Comparison of ENCODE assay signal across 11 mouse cellular contexts in the genomic region with DNA sequence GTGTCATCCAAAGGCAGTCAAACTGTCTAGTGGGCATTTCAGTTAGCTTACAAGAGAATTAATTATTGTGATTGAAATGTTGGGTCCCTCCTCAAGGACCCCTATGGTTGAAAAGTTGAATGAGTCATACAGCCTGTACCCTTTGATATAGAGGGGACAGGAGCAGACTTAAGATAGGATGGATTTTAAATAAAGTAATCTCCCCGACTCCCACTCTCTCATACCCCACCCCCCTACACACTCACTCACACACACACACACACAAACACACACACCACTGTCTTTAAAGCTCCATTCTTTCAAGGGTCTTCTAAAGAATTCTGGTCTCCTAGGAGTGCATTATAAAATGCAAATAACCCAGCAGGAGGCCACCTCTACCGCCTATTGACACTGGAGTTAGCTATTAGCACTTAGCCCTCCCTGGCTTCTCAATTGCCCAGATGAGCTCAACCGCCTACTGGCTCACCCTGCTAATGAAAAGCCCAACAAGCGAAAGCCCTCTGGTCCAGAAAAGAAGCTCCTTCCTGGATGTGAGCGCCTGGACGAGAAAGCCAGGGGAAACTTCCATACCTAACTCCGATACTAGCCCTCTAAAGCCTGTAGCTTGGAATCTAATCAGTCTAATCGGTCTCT.
DNase-seq lines count a peak whose midpoint lies in the region; ATAC-seq lines count a peak whose summit lies in the region.
"Had no signal": no experiment of that assay in that cellular context is flagged by ENCODE, and none has a peak within 500 bp of the region (broad histone marks: within the 10 kb centered on the region; RNA-seq: fewer than 3 reads in every experiment).

No protein-coding gene starts in this region.

- no peak for ATAC-seq in forebrain, embryonic 16.5 days
- ATAC-seq in hindbrain, embryonic 13.5 days (ENCODE audit: low FRiP score), result 0 out of 2 replicates have a peak, but pooled peaks have one; percentile 34
- peak; percentile 45 for ATAC-seq in neural tube, embryonic 13.5 days (ENCODE audit: low read depth)

- peak overlapping the region; percentile 36 for H3K4me3 ChIP-seq in forebrain, embryonic 10.5 days
- no peak overlapping the region for H3K4me3 ChIP-seq in forebrain, embryonic 16.5 days (replicated peaks; ENCODE audit: low read length)
- H3K4me3 ChIP-seq in hindbrain, embryonic 13.5 days, result no peak overlapping the region
- H3K4me3 ChIP-seq in neural tube, embryonic 13.5 days, result no peak overlapping the region
- H3K4me3 ChIP-seq: liver, embryonic 13.5 days had no signal

- peaks cover 59% of the 10 kb centered on the region for H3K27me3 ChIP-seq in forebrain, embryonic 10.5 days (ENCODE audit: poor library complexity, severe bottlenecking)
- H3K27me3 ChIP-seq in forebrain, embryonic 16.5 days (replicated peaks; ENCODE audit: control insufficient read depth, insufficient read depth, low read length), result no peaks in the 10 kb centered on the region
- H3K27me3 ChIP-seq in hindbrain, embryonic 13.5 days, result 0 out of 2 replicates have a peak, but pooled peaks cover 2% of the 10 kb centered on the region
- H3K27me3 ChIP-seq in neural tube, embryonic 13.5 days, result 0 out of 2 replicates have a peak, but pooled peaks cover 3% of the 10 kb centered on the region

- no peaks in the 10 kb centered on the region for H3K9me3 ChIP-seq in forebrain, embryonic 10.5 days
- no peaks in the 10 kb centered on the region for H3K9me3 ChIP-seq in forebrain, embryonic 16.5 days (ENCODE audit: control insufficient read depth, low read length)
- no peaks in the 10 kb centered on the region for H3K9me3 ChIP-seq in hindbrain, embryonic 13.5 days
- no peaks in the 10 kb centered on the region for H3K9me3 ChIP-seq in neural tube, embryonic 13.5 days
- H3K9me3 ChIP-seq: liver, embryonic 13.5 days had no signal

- H3K27ac ChIP-seq in forebrain, embryonic 10.5 days, result peak overlapping the region; percentile 81
- no peak overlapping the region for H3K27ac ChIP-seq in forebrain, embryonic 16.5 days (ENCODE audit: low read length)
- H3K27ac ChIP-seq in hindbrain, embryonic 13.5 days, result 0 out of 2 replicates have a peak overlapping the region, but pooled peaks have one; percentile 18
- H3K27ac ChIP-seq in neural tube, embryonic 13.5 days (replicated peaks), result 0 out of 2 replicates have a peak overlapping the region, but pooled peaks have one; percentile 15
- H3K27ac ChIP-seq: liver, embryonic 13.5 days had no signal

- H3K36me3 ChIP-seq in forebrain, embryonic 10.5 days (replicated peaks), result no peaks in the 10 kb centered on the region
- no peaks in the 10 kb centered on the region for H3K36me3 ChIP-seq in forebrain, embryonic 16.5 days (ENCODE audit: control insufficient read depth, insufficient read depth)
- no peaks in the 10 kb centered on the region for H3K36me3 ChIP-seq in hindbrain, embryonic 13.5 days
- no peaks in the 10 kb centered on the region for H3K36me3 ChIP-seq in neural tube, embryonic 13.5 days
- H3K36me3 ChIP-seq: G1E; liver, embryonic 13.5 days had no signal

- H3K4me1 ChIP-seq in forebrain, embryonic 10.5 days, result peaks cover 83% of the 10 kb centered on the region
- H3K4me1 ChIP-seq in forebrain, embryonic 16.5 days (replicated peaks; ENCODE audit: control insufficient read depth, insufficient read depth, low read length), result peaks cover 23% of the 10 kb centered on the region
- H3K4me1 ChIP-seq in hindbrain, embryonic 13.5 days (replicated peaks), result peaks cover 41% of the 10 kb centered on the region
- H3K4me1 ChIP-seq in neural tube, embryonic 13.5 days (replicated peaks), result peaks cover 46% of the 10 kb centered on the region
- H3K4me1 ChIP-seq: liver, embryonic 13.5 days had no signal

- no peak overlapping the region for H3K4me2 ChIP-seq in forebrain, embryonic 16.5 days (ENCODE audit: low read length)
- H3K4me2 ChIP-seq in hindbrain, embryonic 13.5 days, result no peak overlapping the region
- no peak overlapping the region for H3K4me2 ChIP-seq in neural tube, embryonic 13.5 days
- H3K4me2 ChIP-seq: liver, embryonic 13.5 days had no signal

- peak; percentile 71 for DNase-seq in forebrain, embryonic 10.5 days (ENCODE audit: extremely low spot score, low spot score)
- peak; percentile 6 for DNase-seq in lung, postnatal 25 days (ENCODE audit: low spot score)
- DNase-seq in lung, postnatal 14 days, result no peak
- no peak for DNase-seq in ovary, postnatal 10 days (ENCODE audit: low spot score)
- no peak for DNase-seq in gastrocnemius, adult 8-10 months (ENCODE audit: low spot score in 2 of 2)
- DNase-seq: gastrocnemius, postnatal 10 days; liver, embryonic 13.5 days had no signal

- H3K9ac ChIP-seq in forebrain, embryonic 16.5 days (replicated peaks; ENCODE audit: low read depth, low read length), result no peak overlapping the region
- H3K9ac ChIP-seq in hindbrain, embryonic 13.5 days, result no peak overlapping the region
- no peak overlapping the region for H3K9ac ChIP-seq in neural tube, embryonic 13.5 days
- H3K9ac ChIP-seq: liver, embryonic 13.5 days had no signal

- 6% methylated on average over 8 of the region's 8 CpGs for WGBS in forebrain, embryonic 10.5 days
- 6% methylated on average over 8 of the region's 8 CpGs for WGBS in forebrain, embryonic 16.5 days
- 3% methylated on average over 8 of the region's 8 CpGs for WGBS in hindbrain, embryonic 13.5 days
- 8% methylated on average over 8 of the region's 8 CpGs for WGBS in neural tube, embryonic 13.5 days

Comparison
In these comparisons a context has a peak if more than half of its experiments do, and no peak if none do; other contexts are left out.
1. DNase-seq: peak in forebrain, embryonic 10.5 days (single experiment) and lung, postnatal 25 days (single experiment); none in lung, postnatal 14 days (single experiment), ovary, postnatal 10 days (single experiment) and gastrocnemius, adult 8-10 months (0 of 2).